In the genomic region with DNA sequence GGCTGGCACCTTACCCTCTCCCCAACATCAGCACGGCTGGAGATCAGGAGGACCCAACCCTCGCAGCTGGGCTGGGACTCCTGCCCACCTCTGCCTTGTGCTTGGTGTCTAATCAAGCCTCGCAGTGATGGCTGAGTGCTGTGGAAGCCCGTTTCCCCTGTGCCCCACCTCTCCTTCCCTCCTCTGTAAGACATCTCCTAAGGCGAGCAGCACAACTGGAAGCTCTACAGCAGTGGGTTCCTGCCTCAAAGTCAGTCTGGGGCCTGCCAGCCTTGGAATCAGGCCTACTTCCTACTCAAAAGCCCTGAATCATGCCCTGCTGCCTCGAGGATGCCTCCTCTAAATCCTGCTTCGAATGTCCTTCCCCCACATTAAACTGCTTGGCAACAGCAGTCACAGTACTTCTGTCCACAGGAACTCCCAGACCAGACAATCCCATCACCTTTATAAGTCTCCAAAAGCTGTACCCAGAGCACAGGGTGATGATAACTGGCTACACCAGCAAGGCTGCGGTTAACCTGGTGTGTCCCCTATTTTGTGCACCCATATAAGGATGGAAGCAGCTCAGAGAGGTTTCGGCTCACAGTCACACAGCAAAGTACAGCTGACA, we compare ENCODE assay signal across 10 mouse cellular contexts. TPM values are rescaled to one million over a fixed set of nuclear protein-coding genes. Genes with fewer than 3 reads are reported as not detected.
DNase-seq lines count a peak whose midpoint lies in the region; ATAC-seq and TF ChIP-seq lines count a peak whose summit lies in the region.
"Had no signal": no experiment of that assay in that cellular context is flagged by ENCODE, and none has a peak within 500 bp of the region (broad histone marks: within the 10 kb centered on the region; RNA-seq: fewer than 3 reads in every experiment).

No protein-coding gene starts in this region.

- no peak for DNase-seq in heart, adult 8-10 months (ENCODE audit: low spot score)
- no peak for DNase-seq in midbrain, embryonic 10.5 days (ENCODE audit: low spot score)
- DNase-seq in frontal cortex, adult 2 months (ENCODE audit: extremely low spot score in 1 of 2, low spot score in 1 of 2), result no peak
- DNase-seq in thymus, postnatal 25 days, result no peak
- no peak for DNase-seq in retina, embryonic 14.5 days (ENCODE audit: low spot score)

- no peak overlapping the region; the same call in 1 of the 2 replicates for H3K27ac ChIP-seq in heart, embryonic 11.5 days (ENCODE audit: low read depth, low read length)
- H3K27ac ChIP-seq in forebrain, embryonic 16.5 days (ENCODE audit: low read length), result no peak overlapping the region
- peak overlapping the region; percentile 38; the same call in 1 of the 2 replicates for H3K27ac ChIP-seq in midbrain, embryonic 10.5 days (replicated peaks)

- peaks cover 28% of the 10 kb centered on the region for H3K4me1 ChIP-seq in heart, embryonic 11.5 days (ENCODE audit: control insufficient read depth, insufficient read depth, low read length)
- peaks cover 59% of the 10 kb centered on the region for H3K4me1 ChIP-seq in E14TG2a.4 (replicated peaks; ENCODE audit: low read depth, low read length)
- H3K4me1 ChIP-seq in forebrain, embryonic 16.5 days (replicated peaks; ENCODE audit: control insufficient read depth, insufficient read depth, low read length), result peaks cover 13% of the 10 kb centered on the region
- peaks cover 36% of the 10 kb centered on the region for H3K4me1 ChIP-seq in midbrain, embryonic 10.5 days

- H3K9me3 ChIP-seq in heart, embryonic 11.5 days (replicated peaks; ENCODE audit: control insufficient read depth, low read length), result no peaks in the 10 kb centered on the region
- H3K9me3 ChIP-seq in E14TG2a.4 (ENCODE audit: low read length), result no peaks in the 10 kb centered on the region
- no peaks in the 10 kb centered on the region for H3K9me3 ChIP-seq in forebrain, embryonic 16.5 days (ENCODE audit: control insufficient read depth, low read length)
- H3K9me3 ChIP-seq in midbrain, embryonic 10.5 days (replicated peaks), result no peaks in the 10 kb centered on the region

- peak overlapping the region; percentile 89 for H3K4me2 ChIP-seq in heart, embryonic 11.5 days
- H3K4me2 ChIP-seq in forebrain, embryonic 16.5 days (ENCODE audit: low read length), result peak overlapping the region; percentile 74

- no peaks in the 10 kb centered on the region for H3K36me3 ChIP-seq in heart, embryonic 11.5 days (ENCODE audit: control insufficient read depth, insufficient read depth, low read length)
- peaks cover 5% of the 10 kb centered on the region for H3K36me3 ChIP-seq in E14TG2a.4 (ENCODE audit: insufficient read depth, low read length)
- no peaks in the 10 kb centered on the region for H3K36me3 ChIP-seq in forebrain, embryonic 16.5 days (ENCODE audit: control insufficient read depth, insufficient read depth)
- no peaks in the 10 kb centered on the region for H3K36me3 ChIP-seq in midbrain, embryonic 10.5 days

- 79% methylated on average over 9 of the region's 9 CpGs for WGBS in heart, embryonic 11.5 days (ENCODE audit: insufficient replicate concordance)
- WGBS in forebrain, embryonic 16.5 days, result 89% methylated on average over 9 of the region's 9 CpGs
- WGBS in midbrain, embryonic 10.5 days, result 89% methylated on average over 9 of the region's 9 CpGs

- peak overlapping the region; percentile 71 for H3K4me3 ChIP-seq in heart, embryonic 11.5 days (ENCODE audit: low read depth, low read length)
- H3K4me3 ChIP-seq in E14TG2a.4 (replicated peaks; ENCODE audit: low read length), result peak overlapping the region; percentile 95
- no peak overlapping the region; the same call in 1 of the 2 replicates for H3K4me3 ChIP-seq in forebrain, embryonic 16.5 days (replicated peaks; ENCODE audit: low read length)
- H3K4me3 ChIP-seq in midbrain, embryonic 10.5 days, result peak overlapping the region; percentile 86

- no peak for TF ChIP-seq CTCF in E14TG2a.4 (conservative IDR thresholded peaks at IDR 0.05; ENCODE audit: low read length)

- ATAC-seq in heart, embryonic 11.5 days (replicated peaks; ENCODE audit: insufficient number of reproducible peaks, low FRiP score, low TSS enrichment), result no peak
- ATAC-seq in forebrain, embryonic 16.5 days, result no peak

- H3K27me3 ChIP-seq in heart, embryonic 11.5 days (ENCODE audit: control insufficient read depth, insufficient read depth, low read length), result no peaks in the 10 kb centered on the region
- no peaks in the 10 kb centered on the region; the same call in 1 of the 2 replicates for H3K27me3 ChIP-seq in E14TG2a.4 (ENCODE audit: insufficient read depth, low read length)
- H3K27me3 ChIP-seq in forebrain, embryonic 16.5 days (replicated peaks; ENCODE audit: control insufficient read depth, insufficient read depth, low read length), result no peaks in the 10 kb centered on the region
- peaks cover 14% of the 10 kb centered on the region for H3K27me3 ChIP-seq in midbrain, embryonic 10.5 days (ENCODE audit: low read depth, poor library complexity, severe bottlenecking)

- no peak overlapping the region for H3K9ac ChIP-seq in heart, embryonic 11.5 days (ENCODE audit: low read depth, low read length)
- no peak overlapping the region; the same call in 1 of the 2 replicates for H3K9ac ChIP-seq in forebrain, embryonic 16.5 days (replicated peaks; ENCODE audit: low read depth, low read length)

RNA-seq across cellular contexts. Expression of a gene that starts 1.2 kb away (rescaled TPM):
- polyA plus RNA-seq in heart, embryonic 11.5 days (2014; fragmentation: Nextera tagmentation; extraction: Ambion mirVana), result 48.0 and 48.8 TPM in 2 replicates
- total RNA-seq in heart, adult 8-10 months (2022), result 100 to 1,000 TPM; 134 to 165 (median 153) TPM
- polyA plus RNA-seq in forebrain, embryonic 16.5 days (2015; fragmentation: Nextera tagmentation; extraction: Ambion mirVana), result 34.0 and 42.1 TPM in 2 replicates
- polyA plus RNA-seq in midbrain, embryonic 10.5 days (2016; fragmentation: Nextera tagmentation; extraction: Ambion mirVana), result 20.2 and 21.5 TPM in 2 replicates
- polyA plus RNA-seq in frontal cortex, adult 2 months (2012; rRNA removed), result 7.1 and 8.4 TPM in 2 replicates

RNA-seq across cellular contexts. Expression of a gene that starts 1.2 kb away (rescaled TPM):
- 2.3 and 2.5 TPM in 2 replicates for polyA plus RNA-seq in heart, embryonic 11.5 days (2014; fragmentation: Nextera tagmentation; extraction: Ambion mirVana)
- total RNA-seq in heart, adult 8-10 months (2022), result 1 to 10 TPM in 1 of 4 experiments, under 1 TPM in 3; 0.69 to 1.6 (median 0.81) TPM
- 6.6 and 9.6 TPM in 2 replicates for polyA plus RNA-seq in forebrain, embryonic 16.5 days (2015; fragmentation: Nextera tagmentation; extraction: Ambion mirVana)
- 2.4 and 2.8 TPM in 2 replicates for polyA plus RNA-seq in midbrain, embryonic 10.5 days (2016; fragmentation: Nextera tagmentation; extraction: Ambion mirVana)
- polyA plus RNA-seq in frontal cortex, adult 2 months (2012; rRNA removed), result 6.3 TPM in 2 replicates

RNA-seq across cellular contexts. Expression of a gene that starts 3.9 kb away (rescaled TPM):
- 64.5 and 65.9 TPM in 2 replicates for polyA plus RNA-seq in heart, embryonic 11.5 days (2014; fragmentation: Nextera tagmentation; extraction: Ambion mirVana)
- total RNA-seq in heart, adult 8-10 months (2022), result 100 to 1,000 TPM; 255 to 281 (median 261) TPM
- 8.8 and 13.2 TPM in 2 replicates for polyA plus RNA-seq in forebrain, embryonic 16.5 days (2015; fragmentation: Nextera tagmentation; extraction: Ambion mirVana)
- 2.2 and 3.5 TPM in 2 replicates for polyA plus RNA-seq in midbrain, embryonic 10.5 days (2016; fragmentation: Nextera tagmentation; extraction: Ambion mirVana)
- 287 and 325 TPM in 2 replicates for polyA plus RNA-seq in frontal cortex, adult 2 months (2012; rRNA removed)

RNA-seq across cellular contexts. Expression of a gene that starts 6.7 kb away (rescaled TPM):
- 0.11 TPM in 1 of 2 replicates, not detected in the other for polyA plus RNA-seq in heart, embryonic 11.5 days (2014; fragmentation: Nextera tagmentation; extraction: Ambion mirVana)
- not detected for total RNA-seq in heart, adult 8-10 months (2022)
- not detected in 2 replicates for polyA plus RNA-seq in forebrain, embryonic 16.5 days (2015; fragmentation: Nextera tagmentation; extraction: Ambion mirVana)
- polyA plus RNA-seq in midbrain, embryonic 10.5 days (2016; fragmentation: Nextera tagmentation; extraction: Ambion mirVana), result not detected in 2 replicates
- polyA plus RNA-seq in frontal cortex, adult 2 months (2012; rRNA removed), result not detected in 2 replicates
- total RNA-seq: common myeloid progenitor, adult 5-6 weeks; layer of hippocampus, postnatal 14 days had no signal

RNA-seq across cellular contexts. Expression of a gene that starts 12.9 kb away (rescaled TPM):
- 8.0 and 11.3 TPM in 2 replicates for polyA plus RNA-seq in heart, embryonic 11.5 days (2014; fragmentation: Nextera tagmentation; extraction: Ambion mirVana)
- 10 to 100 TPM; 24.2 to 32.4 (median 28.4) TPM for total RNA-seq in heart, adult 8-10 months (2022)
- 1.5 and 1.7 TPM in 2 replicates for polyA plus RNA-seq in forebrain, embryonic 16.5 days (2015; fragmentation: Nextera tagmentation; extraction: Ambion mirVana)
- polyA plus RNA-seq in midbrain, embryonic 10.5 days (2016; fragmentation: Nextera tagmentation; extraction: Ambion mirVana), result 1.1 and 2.0 TPM in 2 replicates
- polyA plus RNA-seq in frontal cortex, adult 2 months (2012; rRNA removed), result 5.6 and 5.8 TPM in 2 replicates
